In genomic region chr9:59723791-59724442, GRCm38 (mm10) we compare ENCODE assay signal across 9 mouse cellular contexts. TPM values are rescaled to one million over a fixed set of nuclear protein-coding genes. Genes with fewer than 3 reads are reported as not detected.
A peak's percentile ranks its signal among the peaks of the same experiment; 100 is the strongest.
DNase-seq lines count a peak whose midpoint lies in the region; ATAC-seq and TF ChIP-seq lines count a peak whose summit lies in the region.
"Had no signal": no experiment of that assay in that cellular context is flagged by ENCODE, and none has a peak within 500 bp of the region (broad histone marks: within the 10 kb centered on the region; RNA-seq: fewer than 3 reads in every experiment).

No protein-coding gene starts in this region.

- peak; percentile 23 for DNase-seq in cerebellum, adult 11 months
- DNase-seq in cerebellum, adult 11-12 months: peak; percentile 39
- peak; percentile 20 to 28 for DNase-seq in heart, adult 2 months
- DNase-seq in limb, embryonic 10.5 days (ENCODE audit: low spot score): no peak
- peak; percentile 18 to 23 for DNase-seq in right cerebral cortex, postnatal 36 days (ENCODE audit: low spot score in 2 of 2)
- no peak for DNase-seq in thymus, postnatal 25 days

- no peaks in the 10 kb centered on the region for H3K79me2 ChIP-seq in heart, adult 2 months (replicated peaks; ENCODE audit: control insufficient read depth, insufficient read depth, low read length)

- no peak overlapping the region for H3K27ac ChIP-seq in heart, adult 2 months
- peak overlapping the region; percentile 96 for H3K27ac ChIP-seq in kidney, embryonic 16.5 days (ENCODE audit: low read length)
- H3K27ac ChIP-seq in limb, embryonic 10.5 days: peak overlapping the region; percentile 3; the same call in 1 of the 2 replicates

- H3K4me1 ChIP-seq in heart, adult 2 months (ENCODE audit: control insufficient read depth, insufficient read depth, low read length): peaks cover 1% of the 10 kb centered on the region; the same call in 1 of the 2 replicates
- H3K4me1 ChIP-seq in kidney, embryonic 16.5 days (ENCODE audit: insufficient read depth, low read length): peaks cover 34% of the 10 kb centered on the region
- H3K4me1 ChIP-seq in limb, embryonic 10.5 days: peaks cover 11% of the 10 kb centered on the region

- no peak for TF ChIP-seq POLR2A in heart, adult 2 months (IDR thresholded peaks at IDR 0.05; ENCODE audit: insufficient read depth, low read depth, low read length)

- ATAC-seq in cerebellum, adult (ENCODE audit: insufficient number of reproducible peaks, low FRiP score, low TSS enrichment): no peak
- peak; percentile 93 for ATAC-seq in kidney, embryonic 16.5 days (ENCODE audit: low FRiP score, low TSS enrichment)

- WGBS in heart, adult 2 months: 62% methylated on average over 8 of the region's 8 CpGs
- 25% methylated on average over 8 of the region's 8 CpGs for WGBS in kidney, embryonic 16.5 days
- 78% methylated on average over 8 of the region's 8 CpGs for WGBS in limb, embryonic 10.5 days

- TF ChIP-seq CTCF in heart, adult 2 months (IDR thresholded peaks at IDR 0.05): no peak

- no peak for TF ChIP-seq EP300 in heart, adult 2 months (IDR thresholded peaks at IDR 0.05; ENCODE audit: insufficient read depth, low read depth, low read length)

- no peaks in the 10 kb centered on the region for H3K9me3 ChIP-seq in kidney, embryonic 16.5 days (ENCODE audit: low read length)
- no peaks in the 10 kb centered on the region for H3K9me3 ChIP-seq in limb, embryonic 10.5 days (replicated peaks)

- H3K36me3 ChIP-seq in heart, adult 2 months (ENCODE audit: control insufficient read depth, insufficient read depth, low read length): no peaks in the 10 kb centered on the region
- no peaks in the 10 kb centered on the region for H3K36me3 ChIP-seq in kidney, embryonic 16.5 days (ENCODE audit: insufficient read depth, low read length)
- no peaks in the 10 kb centered on the region for H3K36me3 ChIP-seq in limb, embryonic 10.5 days

- H3K9ac ChIP-seq in heart, adult 2 months (ENCODE audit: low read depth, low read length): no peak overlapping the region
- peak overlapping the region; percentile 42 for H3K9ac ChIP-seq in kidney, embryonic 16.5 days (replicated peaks; ENCODE audit: low read length)

- H3K4me2 ChIP-seq in kidney, embryonic 16.5 days (replicated peaks; ENCODE audit: low read depth, low read length): peak overlapping the region; percentile 56

- intact Hi-C loops in heart, adult 2 months (cut with DNase I): loop anchor here (1.0 to 2.0 kb wide), 2 partner anchors 36 to 245 kb away; no protein-coding TSS in a partner anchor

- no peaks in the 10 kb centered on the region for H3K27me3 ChIP-seq in heart, adult 2 months (ENCODE audit: control insufficient read depth, insufficient read depth, low read length)
- H3K27me3 ChIP-seq in kidney, embryonic 16.5 days (ENCODE audit: insufficient read depth, low read length): no peaks in the 10 kb centered on the region
- no peaks in the 10 kb centered on the region for H3K27me3 ChIP-seq in limb, embryonic 10.5 days (ENCODE audit: low read depth, poor library complexity, severe bottlenecking)

- no peak overlapping the region for H3K4me3 ChIP-seq in heart, adult 2 months
- 0 out of 2 replicates have a peak overlapping the region, but pooled peaks have one; percentile 30 for H3K4me3 ChIP-seq in kidney, embryonic 16.5 days (ENCODE audit: low read length)
- no peak overlapping the region; the same call in 1 of the 2 replicates for H3K4me3 ChIP-seq in limb, embryonic 10.5 days

RNA-seq across cellular contexts. Expression of gene Senp8, which starts 26.6 kb away (rescaled TPM):
- 1 to 10 TPM; 8.1 to 8.3 TPM for total RNA-seq in heart, adult 2 months (2021)
- 4.2 and 9.9 TPM in 2 replicates for polyA plus RNA-seq in heart, adult 2 months (2012; rRNA removed)
- polyA plus RNA-seq in kidney, embryonic 16.5 days (2015; fragmentation: Nextera tagmentation; extraction: Ambion mirVana): 11.9 and 13.2 TPM in 2 replicates
- polyA plus RNA-seq in limb, embryonic 10.5 days (2016; fragmentation: Nextera tagmentation; extraction: Ambion mirVana): 16.0 and 16.6 TPM in 2 replicates

RNA-seq across cellular contexts. Expression of gene Myo9a, which starts 26.8 kb away (rescaled TPM):
- 10 to 100 TPM; 11.0 to 13.1 TPM for total RNA-seq in heart, adult 2 months (2021)
- polyA plus RNA-seq in heart, adult 2 months (2012; rRNA removed): 1.9 and 6.6 TPM in 2 replicates
- 17.3 and 18.2 TPM in 2 replicates for polyA plus RNA-seq in kidney, embryonic 16.5 days (2015; fragmentation: Nextera tagmentation; extraction: Ambion mirVana)
- 8.5 and 12.3 TPM in 2 replicates for polyA plus RNA-seq in limb, embryonic 10.5 days (2016; fragmentation: Nextera tagmentation; extraction: Ambion mirVana)

RNA-seq across cellular contexts. Expression of gene Gramd2, which starts 44.0 kb away (rescaled TPM):
- not detected for total RNA-seq in heart, adult 2 months (2021)
- 0.26 and 1.3 TPM in 2 replicates for polyA plus RNA-seq in heart, adult 2 months (2012; rRNA removed)
- polyA plus RNA-seq in kidney, embryonic 16.5 days (2015; fragmentation: Nextera tagmentation; extraction: Ambion mirVana): 1.4 and 1.5 TPM in 2 replicates
- 0.15 and 0.30 TPM in 2 replicates for polyA plus RNA-seq in limb, embryonic 10.5 days (2016; fragmentation: Nextera tagmentation; extraction: Ambion mirVana)
- total RNA-seq: common myeloid progenitor, adult 5-6 weeks had no signal

Comparison
In these comparisons a context has a peak if more than half of its experiments do, and no peak if none do; other contexts are left out.
1. DNase-seq: peak in cerebellum, adult 11 months (single experiment), cerebellum, adult 11-12 months (single experiment), heart, adult 2 months (2 of 2) and right cerebral cortex, postnatal 36 days (2 of 2); none in limb, embryonic 10.5 days (single experiment) and thymus, postnatal 25 days (single experiment).